In the genomic region with DNA sequence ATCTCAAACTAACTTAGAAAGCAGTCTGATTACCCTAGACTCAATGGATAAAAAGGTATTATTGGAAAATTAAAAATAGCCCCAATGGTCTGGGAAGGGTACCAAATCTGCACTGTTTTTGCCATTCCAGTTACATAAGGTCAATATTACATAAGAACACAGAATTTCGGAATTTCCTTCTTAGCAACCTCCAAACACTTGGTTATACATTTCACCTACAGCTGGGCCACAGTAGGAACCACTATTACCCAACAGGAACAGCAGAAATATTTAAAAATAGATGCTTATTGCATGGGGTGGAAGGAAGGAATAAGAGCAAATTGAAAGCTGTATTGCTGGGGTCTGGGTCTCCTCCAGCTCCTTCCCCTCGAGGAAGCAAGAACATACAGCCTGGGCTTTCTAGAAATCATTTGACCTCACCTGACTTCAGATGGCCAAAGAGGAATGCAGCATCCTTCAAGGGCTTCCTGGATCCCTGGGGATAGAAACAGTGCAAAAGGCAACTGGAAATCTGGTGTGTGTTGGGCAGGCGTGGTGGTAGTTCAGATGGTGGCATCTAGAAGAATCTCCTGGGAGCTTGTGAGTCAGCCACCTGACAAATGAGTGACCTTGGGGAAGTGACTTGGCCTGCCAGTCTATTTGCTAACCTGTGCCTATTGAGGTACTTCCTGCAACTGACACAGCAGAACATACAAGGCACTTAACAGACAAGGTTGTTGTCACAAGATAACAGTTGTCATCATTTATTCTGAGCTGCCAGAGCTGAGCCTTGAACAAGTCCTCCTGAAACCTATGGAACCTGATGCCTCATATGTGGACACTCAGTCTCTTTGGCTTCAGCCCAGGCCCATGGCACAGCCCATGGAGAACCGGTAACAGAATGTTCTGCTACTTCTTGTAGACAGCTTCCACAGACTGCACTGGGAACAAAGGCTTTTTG, we compare ENCODE assay signal across 15 mouse cellular contexts.
DNase-seq lines count a peak whose midpoint lies in the region; ATAC-seq and TF ChIP-seq lines count a peak whose summit lies in the region.
"Had no signal": no experiment of that assay in that cellular context is flagged by ENCODE, and none has a peak within 500 bp of the region (broad histone marks: within the 10 kb centered on the region; RNA-seq: fewer than 3 reads in every experiment).

No protein-coding gene starts in this region.

- no peak overlapping the region for H3K9ac ChIP-seq in heart, postnatal 0 days (replicated peaks; ENCODE audit: low read depth, low read length)
- H3K9ac ChIP-seq: forebrain, postnatal 0 days; heart, embryonic 15.5 days; limb, embryonic 15.5 days; neural tube, embryonic 12.5 days had no signal

- no peak overlapping the region for H3K4me2 ChIP-seq in heart, postnatal 0 days (ENCODE audit: low read depth, low read length)
- H3K4me2 ChIP-seq: heart, embryonic 15.5 days; limb, embryonic 15.5 days; midbrain, embryonic 11.5 days; neural tube, embryonic 12.5 days had no signal

- no peak overlapping the region for H3K4me3 ChIP-seq in heart, postnatal 0 days (ENCODE audit: low read depth, low read length)
- no peak overlapping the region for H3K4me3 ChIP-seq in bone marrow macrophage, adult 2 months (ENCODE audit: insufficient read depth, low read length)
- H3K4me3 ChIP-seq: heart, embryonic 15.5 days; limb, embryonic 15.5 days; neural tube, embryonic 12.5 days had no signal

- ATAC-seq in heart, postnatal 0 days (ENCODE audit: insufficient read depth, low read depth), result peak; percentile 44
- peak; percentile 63 for ATAC-seq in neutrophil, adult 5-6 weeks (ENCODE audit: extremely low read depth, insufficient number of reproducible peaks, low FRiP score, poor library complexity, severe bottlenecking)
- ATAC-seq: forebrain, postnatal 0 days; hindbrain, embryonic 16.5 days had no signal

- no peak overlapping the region for H3K27ac ChIP-seq in heart, postnatal 0 days (ENCODE audit: low read depth)
- H3K27ac ChIP-seq in bone marrow macrophage, adult 2 months (ENCODE audit: insufficient read depth, low read depth, low read length), result peak overlapping the region; percentile 49
- H3K27ac ChIP-seq: heart, embryonic 15.5 days; kidney, postnatal 0 days; limb, embryonic 15.5 days; neural tube, embryonic 12.5 days had no signal

- H3K27me3 ChIP-seq in heart, postnatal 0 days (ENCODE audit: control insufficient read depth, insufficient read depth, low read length), result no peaks in the 10 kb centered on the region
- H3K27me3 ChIP-seq: heart, embryonic 15.5 days; limb, embryonic 15.5 days; neural tube, embryonic 12.5 days had no signal

- intact Hi-C loops in heart, postnatal 10 days (cut with DNase I), result loop anchor here (5.0 kb wide), 1 partner anchor 34 kb away; no protein-coding TSS in a partner anchor

- peaks cover 25% of the 10 kb centered on the region for H3K4me1 ChIP-seq in heart, postnatal 0 days (ENCODE audit: control insufficient read depth, insufficient read depth)
- H3K4me1 ChIP-seq in bone marrow macrophage, adult 2 months (ENCODE audit: control insufficient read depth, insufficient read depth, low read length), result peaks cover 71% of the 10 kb centered on the region

- H3K36me3 ChIP-seq in heart, postnatal 0 days (replicated peaks; ENCODE audit: control insufficient read depth, insufficient read depth, low read length), result no peaks in the 10 kb centered on the region
- H3K36me3 ChIP-seq: heart, embryonic 15.5 days; limb, embryonic 15.5 days; neural tube, embryonic 12.5 days had no signal

- no peaks in the 10 kb centered on the region for H3K9me3 ChIP-seq in heart, postnatal 0 days (replicated peaks; ENCODE audit: control insufficient read depth, low read length)
- H3K9me3 ChIP-seq: heart, embryonic 15.5 days; limb, embryonic 15.5 days; neural tube, embryonic 12.5 days had no signal

- no peak for TF ChIP-seq POLR2A in bone marrow macrophage, adult 2 months (IDR thresholded peaks at IDR 0.05; ENCODE audit: borderline replicate concordance, low read depth, low read length)

- no peak for TF ChIP-seq EP300 in heart, postnatal 0 days (IDR thresholded peaks at IDR 0.05; ENCODE audit: low read depth)

- 65% methylated on average over 4 of the region's 4 CpGs for WGBS in heart, postnatal 0 days

- TF ChIP-seq CTCF in heart, postnatal 0 days (IDR thresholded peaks at IDR 0.05; ENCODE audit: low read depth), result no peak
- no peak for TF ChIP-seq CTCF in bone marrow macrophage, adult 2 months (IDR thresholded peaks at IDR 0.05; ENCODE audit: low read depth, low read length)

- peak; percentile 26 for DNase-seq in heart, postnatal 0 days (ENCODE audit: low spot score)
- no peak for DNase-seq in heart, postnatal 10 days
- peak; percentile 56 for DNase-seq in NIH3T3 (ENCODE audit: low read depth)
- DNase-seq in natural killer cell, adult 2 months (ENCODE audit: low spot score in 2 of 2), result no peak
- no peak for DNase-seq in kidney, postnatal 10 days
- DNase-seq: forebrain, postnatal 0 days; right cerebral cortex, adult 18-20 months had no signal

Comparison
In these comparisons a context has a peak if more than half of its experiments do, and no peak if none do; other contexts are left out.
1. DNase-seq: peak in heart, postnatal 0 days (single experiment) and NIH3T3 (single experiment); none in heart, postnatal 10 days (0 of 2), natural killer cell, adult 2 months (0 of 2) and kidney, postnatal 10 days (single experiment).